Mouse (Mus musculus) intestine, embryonic 14.5 days (tissue): ENCODE results near the gene Pigp. TPM values are rescaled to one million over a fixed set of nuclear protein-coding genes. Genes with fewer than 3 reads are reported as not detected.

Source experiments
- ATAC-seq: fragments of 200-750 bp; cut with Nextera tagmentation; replicated peaks from 2 replicates; pipeline ENCODE4 v1.8.0; 2017; ENCODE audit warnings: low read depth, moderate number of reproducible peaks, moderate TSS enrichment, moderate library complexity; ENCODE audit not compliant: low FRiP score, low TSS enrichment
- DNase-seq: peaks from one replicate; pipeline ENCODE4 v3.0.0-alpha.2; 2018; ENCODE audit warnings: low spot score
- H3K27ac ChIP-seq: fragments of 300-500 bp; sonication (generic); 2 replicates; pipeline ENCODE4 v1.5.1; 2014; ENCODE audit warnings: low read depth, mild to moderate bottlenecking, control low read depth
- H3K27me3 ChIP-seq: fragments of 300-500 bp; sonication (generic); replicated peaks from 2 replicates; pipeline ENCODE4 v1.6.1; 2014; ENCODE audit warnings: low read length, control low read depth; ENCODE audit not compliant: control insufficient read depth, insufficient read depth
- H3K36me3 ChIP-seq: fragments of 300-500 bp; sonication (generic); 2 replicates; pipeline ENCODE4 v1.6.1; 2014; ENCODE audit warnings: low read length, control low read depth; ENCODE audit not compliant: control insufficient read depth, insufficient read depth
- H3K4me1 ChIP-seq: fragments of 300-500 bp; sonication (generic); replicated peaks from 2 replicates; pipeline ENCODE4 v1.6.1; 2014; ENCODE audit warnings: low read length, control low read depth, mixed read lengths; ENCODE audit not compliant: control insufficient read depth, insufficient read depth
- H3K4me2 ChIP-seq: fragments of 300-500 bp; sonication (generic); 2 replicates; pipeline ENCODE4 v1.6.1; 2014; ENCODE audit warnings: low read length
- H3K4me3 ChIP-seq: fragments of 300-500 bp; sonication (generic); 2 replicates; pipeline ENCODE4 v1.5.1; 2014; ENCODE audit warnings: low read depth, low read length, control low read depth, mixed read lengths
- H3K9ac ChIP-seq: fragments of 300-500 bp; sonication (generic); 2 replicates; pipeline ENCODE4 v1.6.1; 2014; ENCODE audit warnings: mild to moderate bottlenecking, low read length
- H3K9me3 ChIP-seq: fragments of 300-500 bp; sonication (generic); 2 replicates; pipeline ENCODE4 v1.6.1; 2016; ENCODE audit warnings: low read length, control low read depth; ENCODE audit not compliant: control insufficient read depth
- WGBS: fragments of 180-500 bp; shearing (Covaris S2); extraction: QIAGEN DNeasy Blood & Tissue Kit; methylation state at CpG from one replicate; pipeline ENCODE4 v1.1.7; 2014; 5-methylcytosine and 5-hydroxymethylcytosine counted together
- polyA plus RNA-seq: library from polyadenylated mRNA; unstranded; fragments of >200 nt; fragmentation: Nextera tagmentation; extraction: Ambion mirVana; gene quantifications from 2 replicates; pipeline ENCODE4 v1.2.1, GENCODE M21; 2014

Gene Pigp
- polyA plus RNA-seq, 1 experiment from 2014 or later = 92.5 TPM

GRCm38 (mm10) chr16:94331886-94332252 is 39.8 kb downstream of the Pigp start:
- H3K36me3 ChIP-seq = no peaks in the 10 kb centered on the region
- no peak overlapping the region for H3K4me3 ChIP-seq
- H3K9me3 ChIP-seq = no peaks in the 10 kb centered on the region
- H3K9ac ChIP-seq = no peak overlapping the region
- peaks cover 7% of the 10 kb centered on the region; the same call in 1 of the 2 replicates for H3K4me1 ChIP-seq
- DNase-seq = peak; percentile 74
- no peak overlapping the region for H3K27ac ChIP-seq
- no peak overlapping the region for H3K4me2 ChIP-seq
- ATAC-seq = no peak
- 73% methylated on average over 5 of the region's 5 CpGs for WGBS
- peaks cover 22% of the 10 kb centered on the region for H3K27me3 ChIP-seq

- H3K27ac ChIP-seq = no peak overlapping the region
- no peaks in the 10 kb centered on the region for H3K9me3 ChIP-seq
- H3K4me2 ChIP-seq = no peak overlapping the region
- H3K4me1 ChIP-seq = peaks cover 7% of the 10 kb centered on the region; the same call in 1 of the 2 replicates
- no peaks in the 10 kb centered on the region for H3K36me3 ChIP-seq
- DNase-seq (no peak), ATAC-seq (no peak)
- WGBS = 86% methylated on average over 9 of the region's 9 CpGs
- H3K27me3 ChIP-seq = peaks cover 24% of the 10 kb centered on the region
- no peak overlapping the region for H3K9ac ChIP-seq
- no peak overlapping the region for H3K4me3 ChIP-seq
Observed at GRCm38 (mm10) chr16:94331233-94331885, 40.3 kb downstream of the Pigp start.

GRCm38 (mm10) chr16:94330429-94330828 is 41.2 kb downstream of the Pigp start:
- H3K4me3 ChIP-seq = no peak overlapping the region
- H3K9ac ChIP-seq = no peak overlapping the region
- no peak overlapping the region for H3K4me2 ChIP-seq
- no peak overlapping the region for H3K27ac ChIP-seq
- no peaks in the 10 kb centered on the region for H3K9me3 ChIP-seq
- ATAC-seq (no peak), DNase-seq (no peak)
- WGBS = 87% methylated on average over 5 of the region's 5 CpGs
- no peaks in the 10 kb centered on the region for H3K36me3 ChIP-seq
- peaks cover 24% of the 10 kb centered on the region for H3K27me3 ChIP-seq
- H3K4me1 ChIP-seq = peaks cover 7% of the 10 kb centered on the region; the same call in 1 of the 2 replicates

GRCm38 (mm10) chr16:94328881-94329867 is 42.5 kb downstream of the Pigp start:
- H3K9me3 ChIP-seq = no peaks in the 10 kb centered on the region
- H3K4me2 ChIP-seq = peak overlapping the region; percentile 63
- WGBS = 12% methylated on average over 25 of the region's 25 CpGs
- no peak overlapping the region for H3K27ac ChIP-seq
- H3K27me3 ChIP-seq = peaks cover 24% of the 10 kb centered on the region
- H3K9ac ChIP-seq = no peak overlapping the region; the same call in 1 of the 2 replicates
- H3K36me3 ChIP-seq = no peaks in the 10 kb centered on the region
- peaks cover 7% of the 10 kb centered on the region; the same call in 1 of the 2 replicates for H3K4me1 ChIP-seq
- ATAC-seq (no peak), DNase-seq (peak; percentile 64)
- H3K4me3 ChIP-seq = peak overlapping the region; percentile 44

- H3K4me3 ChIP-seq = peak within 1 kb of the TSS; percentile 44
- no peak within 1 kb of the TSS for H3K27ac ChIP-seq
- peaks cover 7% of the 10 kb centered on the region; the same call in 1 of the 2 replicates for H3K4me1 ChIP-seq
- H3K4me2 ChIP-seq = peak within 1 kb of the TSS; percentile 63
- no peaks in the 10 kb centered on the region for H3K36me3 ChIP-seq
- no peaks in the 10 kb centered on the region for H3K9me3 ChIP-seq
- DNase-seq = peak; percentile 82
- H3K9ac ChIP-seq = peak within 1 kb of the TSS; percentile 41
- ATAC-seq = peak; percentile 64
- 2% methylated on average over 63 of the region's 63 CpGs for WGBS
- peaks cover 24% of the 10 kb centered on the region for H3K27me3 ChIP-seq
Observed at GRCm38 (mm10) chr16:94327781-94328711, 43.6 kb downstream of the Pigp start, which contains the start of gene Ripply3. Gene Ripply3, plus strand, starts transcription at chr16:94328420.

GRCm38 (mm10) chr16:94326008-94326407 is 45.6 kb downstream of the Pigp start:
- no peak for DNase-seq
- peaks cover 7% of the 10 kb centered on the region; the same call in 1 of the 2 replicates for H3K4me1 ChIP-seq
- ATAC-seq = no peak
- no peak overlapping the region for H3K9ac ChIP-seq
- no peak overlapping the region for H3K4me2 ChIP-seq
- 85% methylated on average over 3 of the region's 3 CpGs for WGBS
- H3K36me3 ChIP-seq = no peaks in the 10 kb centered on the region
- peaks cover 24% of the 10 kb centered on the region for H3K27me3 ChIP-seq
- no peak overlapping the region for H3K27ac ChIP-seq
- H3K9me3 ChIP-seq = no peaks in the 10 kb centered on the region
- H3K4me3 ChIP-seq = no peak overlapping the region

- no peak overlapping the region for H3K4me2 ChIP-seq
- H3K4me1 ChIP-seq = peaks cover 4% of the 10 kb centered on the region; the same call in 1 of the 2 replicates
- 64% methylated on average over 5 of the region's 5 CpGs for WGBS
- H3K36me3 ChIP-seq = no peaks in the 10 kb centered on the region
- no peaks in the 10 kb centered on the region for H3K9me3 ChIP-seq
- H3K27me3 ChIP-seq = peaks cover 14% of the 10 kb centered on the region
- DNase-seq (no peak), ATAC-seq (no peak)
- no peak overlapping the region for H3K27ac ChIP-seq
- H3K4me3 ChIP-seq = no peak overlapping the region
- H3K9ac ChIP-seq = no peak overlapping the region
Observed at GRCm38 (mm10) chr16:94323681-94324080, 48.0 kb downstream of the Pigp start.

- DNase-seq (no peak), ATAC-seq (no peak)
- Histone ChIP-seq H3K4me2 (no peak overlapping the region), H3K27ac (no peak overlapping the region), H3K9me3 (no peaks in the 10 kb centered on the region), H3K4me1 (no peaks in the 10 kb centered on the region), H3K36me3 (no peaks in the 10 kb centered on the region), H3K27me3 (no peaks in the 10 kb centered on the region), H3K9ac (no peak overlapping the region), H3K4me3 (no peak overlapping the region)
- WGBS = 84% methylated on average over 5 of the region's 5 CpGs
Observed at GRCm38 (mm10) chr16:94320223-94320622, 51.4 kb downstream of the Pigp start.
